Mouse (Mus musculus) monocyte, adult 5-6 weeks (primary cell): ENCODE measurements around the gene Tyk2. TPM values are rescaled to one million over a fixed set of nuclear protein-coding genes. Genes with fewer than 3 reads are reported as not detected.

Source experiments
- ATAC-seq: fragments of 153-309, 156-312 bp; replicated peaks from 2 replicates; pipeline ENCODE4 v1.8.0; 2017; ENCODE audit warnings: mild to moderate bottlenecking; ENCODE audit not compliant: low TSS enrichment, insufficient number of reproducible peaks, severe bottlenecking, poor library complexity, low FRiP score
- total RNA-seq: library from RNA; stranded (forward); fragments of 200-1000, 200-491, 200-594 nt; gene quantifications from 3 replicates; pipeline ENCODE4 v1.2.3, GENCODE M21; 2017

Tyk2 gene
- total RNA-seq, 1 experiment from 2014 or later, result 42.5 TPM

DNA sequence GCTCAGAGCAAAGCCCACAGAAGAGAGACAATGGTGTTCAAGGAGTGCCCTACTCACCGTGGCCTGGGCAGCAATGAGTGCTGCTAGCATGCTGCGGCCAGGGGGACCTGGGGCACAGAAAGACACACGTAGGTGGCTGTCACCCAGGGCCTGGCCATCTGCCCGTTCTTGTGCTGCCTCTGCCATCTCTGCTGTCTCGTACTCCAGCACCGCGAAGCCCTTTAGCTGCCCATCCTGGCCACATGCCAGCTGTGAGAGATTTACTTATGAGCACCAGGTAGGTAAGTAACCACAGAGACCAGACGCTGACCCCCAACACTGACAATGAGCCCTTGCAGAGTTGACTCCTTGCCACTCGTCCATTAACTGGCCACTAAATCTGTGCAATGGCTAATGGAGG is 49.9 kb downstream of the Tyk2 start:
- ATAC-seq, result no peak

DNA sequence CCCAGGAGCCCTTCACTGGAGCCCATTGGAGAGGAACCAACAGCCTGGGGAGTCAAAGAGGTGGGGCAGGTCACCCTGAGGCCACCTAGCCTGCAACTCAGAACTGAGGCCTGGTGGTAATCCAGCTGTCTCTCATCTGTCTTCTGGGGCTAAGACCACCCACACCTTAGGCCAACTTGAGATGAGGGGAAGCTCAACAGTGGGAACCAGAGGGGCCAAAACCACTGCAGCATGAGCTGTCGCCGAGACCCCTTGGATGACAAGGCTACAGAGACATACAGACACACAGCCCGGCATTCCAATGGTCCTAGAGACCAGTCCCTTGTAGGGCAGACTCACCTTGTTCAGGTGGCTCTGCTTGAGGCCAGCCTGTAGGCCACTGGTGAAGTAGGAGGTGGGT is 55.4 kb downstream of the Tyk2 start:
- no peak for ATAC-seq

DNA sequence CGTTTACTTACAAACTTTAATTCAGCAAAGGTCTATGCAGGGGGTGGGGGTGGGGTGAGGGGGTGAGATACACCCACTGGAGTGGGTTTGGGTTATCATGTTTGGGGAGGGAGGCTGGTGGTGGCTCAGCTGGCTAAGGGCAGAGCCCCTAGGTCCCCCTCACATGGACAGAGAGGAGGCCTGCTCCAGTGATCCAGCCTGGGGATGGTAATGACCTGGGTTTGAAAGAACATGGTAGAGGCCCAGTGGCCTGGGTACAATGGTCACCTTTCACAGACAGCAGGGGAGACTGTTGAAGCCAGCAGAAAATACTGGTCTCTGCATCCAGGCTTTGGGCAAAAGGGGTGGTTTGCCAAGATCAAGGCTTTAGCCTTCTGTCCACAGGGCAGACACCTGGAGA is 56.9 kb downstream of the Tyk2 start:
- ATAC-seq, result no peak

- ATAC-seq, result peak; percentile 97
Observed at GRCm38 (mm10) chr9:21073044-21073840, 57.8 kb downstream of the Tyk2 start, which contains the start of the genes Gm49373 and Fdx1l. Gene Gm49373 (minus strand): TSS chr9:21073096. Gene Fdx1l (minus strand): TSS chr9:21073614.

DNA sequence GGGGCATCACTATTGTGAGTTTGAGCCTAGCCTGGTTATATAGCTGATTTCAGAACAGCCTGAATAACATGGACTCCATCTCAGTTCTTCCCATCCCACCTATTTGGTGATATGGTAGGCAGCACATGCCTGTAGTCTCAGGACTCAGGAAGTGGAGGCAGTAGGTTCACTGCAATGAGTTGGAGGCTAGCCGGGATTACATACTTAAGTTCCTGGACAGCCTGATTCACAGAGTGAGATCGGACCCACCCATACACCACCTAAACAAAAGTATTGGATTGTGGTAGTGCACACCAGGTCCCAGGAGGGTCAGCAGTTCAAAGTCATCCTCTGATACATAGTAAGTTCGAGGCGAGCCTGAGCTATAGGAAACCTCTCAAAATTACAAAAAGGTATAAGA is 58.4 kb downstream of the Tyk2 start:
- ATAC-seq, result no peak

DNA sequence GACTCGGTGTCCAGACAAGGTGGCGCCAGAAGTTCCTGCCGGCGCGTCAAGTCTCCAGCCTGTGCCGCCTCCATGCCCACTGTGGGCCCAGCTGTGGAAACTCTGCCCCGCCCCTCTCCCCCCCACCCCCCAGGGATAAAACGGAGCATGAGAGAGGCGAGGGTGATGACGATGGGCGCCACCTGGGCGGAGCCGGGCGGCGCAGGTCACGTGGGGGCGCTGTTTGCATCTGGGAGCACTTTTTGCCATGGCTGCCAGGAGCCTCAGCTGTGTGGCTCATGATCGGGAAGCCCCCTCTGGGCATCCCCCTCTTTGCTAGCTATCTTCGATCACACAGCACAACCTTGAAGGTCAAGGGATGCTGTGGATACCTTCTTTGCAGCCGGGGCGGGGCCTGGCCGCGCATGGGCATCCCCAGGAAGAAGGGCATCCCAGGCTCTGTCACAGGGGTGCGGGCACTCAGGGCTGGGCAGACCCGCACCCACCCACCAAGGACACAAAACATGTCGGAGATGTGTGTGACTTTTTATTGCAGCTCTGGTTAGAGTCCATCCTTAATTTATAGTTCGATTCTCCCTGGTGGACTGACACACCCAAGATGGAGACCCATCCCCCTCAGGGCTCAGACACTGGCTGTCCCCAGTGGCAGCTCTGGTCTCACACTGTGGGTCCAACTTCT is 63.9 kb downstream of the Tyk2 start, which contains the start of gene Zglp1:
Zglp1 (minus strand) TSS at position 88 of the 679 bp plus-strand sequence.
- ATAC-seq, result no peak

DNA sequence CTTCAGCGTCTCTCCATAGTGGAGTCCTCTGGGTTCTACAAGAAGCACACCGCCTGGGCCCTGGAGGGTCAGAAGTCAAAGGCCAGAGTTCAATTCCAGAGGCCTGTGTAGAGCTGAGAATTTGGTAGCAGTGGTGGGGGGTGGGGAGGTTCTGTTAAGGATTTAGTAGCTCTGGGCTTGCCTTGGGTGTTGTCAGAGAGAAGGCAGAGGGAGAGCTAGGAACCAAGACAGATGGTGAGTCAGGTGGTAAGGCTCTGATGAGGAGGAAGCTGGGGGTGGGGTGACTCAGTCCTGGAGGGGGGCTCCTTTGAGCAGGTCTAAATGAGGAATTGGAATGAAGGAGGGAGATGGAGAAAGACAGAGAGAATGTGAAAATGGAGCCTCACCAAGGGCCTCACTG is 68.1 kb downstream of the Tyk2 start:
- no peak for ATAC-seq

Other genes with a start within 250 kb of the Tyk2 start
- 24.4 to 44.1 TPM (median 26.9 TPM) in 3 replicates for gene Ppan, start 243.1 kb downstream of the Tyk2 start, total RNA-seq
- 87.5 to 120 TPM (median 97.3 TPM) in 3 replicates for gene Eif3g, start 232.6 kb downstream of the Tyk2 start, total RNA-seq
- 44.6 to 108 TPM (median 56.9 TPM) in 3 replicates for gene Dnmt1, start 171.4 kb downstream of the Tyk2 start, total RNA-seq
- gene S1pr2, start 154.5 kb downstream of the Tyk2 start, total RNA-seq, result 1.6 to 4.4 TPM (median 3.5 TPM) in 3 replicates
- gene Mrpl4, start 128.5 kb downstream of the Tyk2 start, total RNA-seq, result 21.9 to 41.1 TPM (median 25.6 TPM) in 3 replicates
- 55.1 to 94.2 TPM (median 67.6 TPM) in 3 replicates for gene Icam1, start 115.3 kb downstream of the Tyk2 start, total RNA-seq
- 1.6 to 3.0 TPM in 2 of 3 replicates, not detected in the other for gene Icam4, start 101.9 kb downstream of the Tyk2 start, total RNA-seq
- not detected in 3 replicates for gene Icam5, start 99.2 kb downstream of the Tyk2 start, total RNA-seq
- gene Zglp1, start 64.2 kb downstream of the Tyk2 start, total RNA-seq, result 0.49 TPM in 1 of 3 replicates, not detected in the others
- not detected in 3 replicates for gene Gm49373, start 58.1 kb downstream of the Tyk2 start, total RNA-seq
- 23.7 to 31.1 TPM (median 24.5 TPM) in 3 replicates for gene Fdx1l, start 57.6 kb downstream of the Tyk2 start, total RNA-seq
- gene Gm38431, start 39.2 kb downstream of the Tyk2 start, total RNA-seq, result 2.3 to 5.6 TPM in 2 of 3 replicates, not detected in the other
- 8.1 to 18.1 TPM (median 12.9 TPM) in 3 replicates for gene Raver1, start 39.2 kb downstream of the Tyk2 start, total RNA-seq
- gene Cdc37, start 18.7 kb upstream of the Tyk2 start, total RNA-seq, result 174 to 287 TPM (median 193 TPM) in 3 replicates
- gene Pde4a, start 34.5 kb upstream of the Tyk2 start, total RNA-seq, result 2.1 to 5.6 TPM (median 2.5 TPM) in 3 replicates
- 21.7 to 32.5 TPM (median 22.1 TPM) in 3 replicates for gene Keap1, start 108.1 kb upstream of the Tyk2 start, total RNA-seq
- 303 to 435 TPM (median 308 TPM) in 3 replicates for gene S1pr5, start 117.2 kb upstream of the Tyk2 start, total RNA-seq
- 31.7 to 39.6 TPM (median 34.6 TPM) in 3 replicates for gene Atg4d, start 134.1 kb upstream of the Tyk2 start, total RNA-seq
- 91.2 to 154 TPM (median 120 TPM) in 3 replicates for gene Kri1, start 156.7 kb upstream of the Tyk2 start, total RNA-seq
- gene Cdkn2d, start 160.2 kb upstream of the Tyk2 start, total RNA-seq, result 58.8 to 83.6 TPM (median 66.5 TPM) in 3 replicates
- gene Ap1m2, start 181.1 kb upstream of the Tyk2 start, total RNA-seq, result 1.6 to 2.0 TPM (median 1.8 TPM) in 3 replicates
- gene Slc44a2, start 189.5 kb upstream of the Tyk2 start, total RNA-seq, result 230 to 297 TPM (median 259 TPM) in 3 replicates
- gene Ilf3, start 236.6 kb upstream of the Tyk2 start, total RNA-seq, result 47.3 to 58.8 TPM (median 54.8 TPM) in 3 replicates